Mouse (Mus musculus): ENCODE data around the gene Mettl21e.

- peak; percentile 30; the same call in 1 of the 2 replicates for TF ChIP-seq CTCF (IDR thresholded peaks at IDR 0.05; ENCODE audit: control insufficient read depth, insufficient read depth, low read length)
- no peak for TF ChIP-seq POLR2A (IDR thresholded peaks at IDR 0.05; ENCODE audit: borderline replicate concordance, control insufficient read depth, low read depth, low read length)
Measured at GRCm38 (mm10) chr1:44173903-44174302, 44.9 kb downstream of the Mettl21e start.
